Mouse (Mus musculus): ENCODE results near the gene Irak1. TPM values are rescaled to one million over a fixed set of nuclear protein-coding genes. Genes with fewer than 3 reads are reported as not detected.

Gene Irak1
- polyA plus RNA-seq (2016; fragmentation: Nextera tagmentation; extraction: Ambion mirVana): 65.0 and 66.6 TPM in 2 replicates

DNA sequence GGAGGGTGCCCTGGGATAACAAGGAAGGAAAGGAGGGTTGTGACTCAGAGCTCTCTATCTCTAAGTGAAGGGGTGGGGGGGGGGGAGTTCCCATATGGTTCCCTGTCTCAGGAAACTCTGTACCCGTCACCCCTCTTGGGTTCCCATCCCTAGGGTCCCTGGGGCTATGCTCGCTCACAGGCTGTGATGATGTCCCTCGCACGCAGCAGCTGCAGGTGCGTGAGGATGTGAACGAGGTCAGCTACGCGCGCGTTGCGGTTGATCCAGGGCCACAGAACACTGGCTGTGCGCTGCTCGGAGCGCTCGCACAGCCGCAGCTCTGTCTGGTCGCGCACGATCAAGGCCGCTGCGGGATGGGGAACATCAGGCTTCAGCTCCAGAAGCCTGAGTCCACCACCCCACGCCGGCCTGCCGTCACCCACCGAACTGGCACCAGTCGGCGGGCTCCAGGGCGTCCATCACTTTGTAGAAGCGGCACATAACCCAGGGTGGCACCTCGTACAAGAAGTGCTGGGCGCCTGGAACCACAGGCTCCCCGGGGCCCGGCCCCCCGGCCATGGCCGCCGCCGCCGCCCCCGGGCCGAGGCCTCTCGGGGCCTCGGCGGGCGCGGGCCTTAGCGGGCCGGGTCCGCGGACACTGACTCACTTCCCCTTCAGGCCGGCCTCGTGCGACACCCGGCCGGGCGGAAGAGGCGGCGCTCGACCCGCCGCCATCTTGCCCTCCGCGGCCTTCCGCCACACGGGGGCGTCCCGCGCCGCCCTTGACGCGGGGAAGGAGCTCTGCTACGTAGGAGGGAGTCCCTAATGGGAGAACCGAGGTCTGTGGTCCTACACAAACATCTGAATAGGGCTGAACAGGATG, at the start of gene Irak1:
Irak1 (minus strand) TSS at position 731 of the 862 bp plus-strand sequence.
- peaks cover 95% of the 10 kb centered on the region for H3K27me3 ChIP-seq (ENCODE audit: low read depth, poor library complexity, severe bottlenecking)
- H3K4me1 ChIP-seq: 0 out of 2 replicates have a peak, but pooled peaks cover 6% of the 10 kb centered on the region
- no peaks in the 10 kb centered on the region for H3K9me3 ChIP-seq (replicated peaks)
- WGBS: 16% methylated on average over 70 of the region's 72 CpGs
- peak within 1 kb of the TSS; percentile 95 for H3K27ac ChIP-seq
- peak within 1 kb of the TSS; percentile 66 for H3K4me3 ChIP-seq
- peak; percentile 81 for DNase-seq (ENCODE audit: low spot score)
- H3K36me3 ChIP-seq: peaks cover 38% of the 10 kb centered on the region

DNA sequence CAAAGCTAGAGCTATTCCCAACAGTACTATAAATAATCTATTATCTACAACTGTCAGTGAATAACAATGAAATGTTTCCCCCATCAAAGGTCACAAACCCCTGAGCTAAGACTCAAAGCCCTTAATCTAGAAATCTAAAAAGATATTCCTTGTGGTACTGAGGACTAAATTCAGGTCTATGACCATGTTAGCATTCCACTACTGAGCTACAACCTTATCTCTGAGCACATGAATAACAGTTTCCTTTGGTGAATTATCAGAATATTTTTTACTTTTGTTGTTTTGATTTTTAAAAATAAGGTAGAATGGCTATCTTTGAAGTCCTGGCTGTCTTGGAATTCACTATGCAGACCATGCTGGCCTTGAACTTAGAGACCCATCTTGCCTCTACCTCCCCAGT, 47.1 kb upstream of the Irak1 start:
- Histone ChIP-seq H3K4me3 (no peak overlapping the region), H3K36me3 (peaks cover 30% of the 10 kb centered on the region), H3K27ac (no peak overlapping the region), H3K4me1 (no peaks in the 10 kb centered on the region), H3K27me3 (ENCODE audit: low read depth, poor library complexity, severe bottlenecking) (peaks cover 18% of the 10 kb centered on the region; the same call in 1 of the 2 replicates), H3K9me3 (replicated peaks) (no peaks in the 10 kb centered on the region)
- no peak for DNase-seq (ENCODE audit: low spot score)

GRCm38 (mm10) chrX:74067891-74068290, 44.2 kb upstream of the Irak1 start:
- peaks cover 9% of the 10 kb centered on the region; the same call in 1 of the 2 replicates for H3K27me3 ChIP-seq (ENCODE audit: low read depth, poor library complexity, severe bottlenecking)
- no peak overlapping the region for H3K4me3 ChIP-seq
- no peaks in the 10 kb centered on the region for H3K4me1 ChIP-seq
- H3K27ac ChIP-seq: no peak overlapping the region
- H3K9me3 ChIP-seq (replicated peaks): no peaks in the 10 kb centered on the region
- WGBS: 94% methylated on average over 9 of the region's 9 CpGs
- no peak for DNase-seq (ENCODE audit: low spot score)
- peaks cover 9% of the 10 kb centered on the region for H3K36me3 ChIP-seq

- 96% methylated on average over 1 of the region's 1 CpGs for WGBS
- no peak for DNase-seq (ENCODE audit: low spot score)
Measured at GRCm38 (mm10) chrX:74045107-74045506, 21.4 kb upstream of the Irak1 start.

DNA sequence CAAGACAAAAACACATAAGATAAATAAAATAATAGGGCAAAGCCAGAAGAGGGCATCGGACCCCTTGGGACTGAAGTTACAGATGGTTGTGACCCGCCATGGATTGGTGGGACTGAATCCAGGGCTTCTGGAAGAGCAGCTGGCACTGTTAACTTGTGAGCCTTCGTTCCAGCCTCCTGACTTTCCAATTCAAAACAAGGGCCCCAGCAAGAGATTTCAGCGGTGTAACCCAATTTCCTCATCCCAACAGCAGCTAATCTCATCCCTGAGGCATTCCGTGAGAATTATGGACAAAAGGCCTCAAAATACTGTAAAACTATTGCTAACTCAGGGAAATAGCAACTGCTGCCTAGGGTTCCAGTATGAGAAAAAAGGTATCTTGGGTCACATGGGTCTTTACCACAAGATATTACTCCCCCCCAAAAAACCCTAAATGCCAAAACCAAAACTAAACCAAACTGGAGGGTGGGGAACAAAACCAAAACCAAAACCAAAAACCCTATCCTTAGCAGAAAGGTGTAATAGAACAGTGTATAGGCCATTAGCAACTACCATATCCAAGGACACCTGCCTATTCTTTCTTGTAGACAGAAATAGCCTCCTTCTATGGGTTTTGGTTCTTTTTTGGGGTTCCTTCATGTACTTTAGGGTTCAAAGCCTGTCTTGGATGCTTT, 14.1 kb upstream of the Irak1 start:
- no peaks in the 10 kb centered on the region for H3K9me3 ChIP-seq (replicated peaks)
- peaks cover 44% of the 10 kb centered on the region for H3K36me3 ChIP-seq
- no peaks in the 10 kb centered on the region for H3K4me1 ChIP-seq
- no peak overlapping the region for H3K27ac ChIP-seq
- H3K4me3 ChIP-seq: no peak overlapping the region
- peaks cover 80% of the 10 kb centered on the region for H3K27me3 ChIP-seq (ENCODE audit: low read depth, poor library complexity, severe bottlenecking)
- no peak for DNase-seq (ENCODE audit: low spot score)
- WGBS: 90% methylated on average over 5 of the region's 5 CpGs

More at GRCm38 (mm10) chrX:74045107-74045506, 21.4 kb upstream of the Irak1 start:
- no peak overlapping the region for H3K4me3 ChIP-seq
- H3K27ac ChIP-seq: no peak overlapping the region
- no peaks in the 10 kb centered on the region for H3K4me1 ChIP-seq
- H3K36me3 ChIP-seq: no peaks in the 10 kb centered on the region
- H3K27me3 ChIP-seq (ENCODE audit: low read depth, poor library complexity, severe bottlenecking): peaks cover 66% of the 10 kb centered on the region
- no peaks in the 10 kb centered on the region for H3K9me3 ChIP-seq (replicated peaks)

DNA sequence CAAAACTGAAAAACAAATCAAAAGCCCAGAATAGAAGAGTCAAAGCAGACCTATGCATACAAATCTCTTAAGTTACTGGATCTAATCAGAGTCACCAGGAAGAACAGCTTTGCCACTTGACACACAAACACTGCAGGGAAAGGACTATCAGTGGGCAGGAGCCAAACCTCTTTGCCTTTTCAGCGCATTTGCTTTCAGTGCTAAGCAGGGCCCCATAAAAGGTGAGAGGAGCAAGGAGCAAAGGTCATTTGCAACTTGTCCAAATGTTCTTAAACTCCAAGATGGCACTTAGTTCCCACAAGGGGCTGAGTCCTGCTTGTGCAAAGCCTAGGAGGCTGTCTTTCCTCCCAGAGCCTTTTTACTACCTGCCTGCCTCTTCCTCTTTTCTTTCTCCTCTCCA, 6.3 kb upstream of the Irak1 start:
- 73% methylated on average over 1 of the region's 1 CpGs for WGBS
- Histone ChIP-seq H3K27ac (no peak overlapping the region), H3K36me3 (peaks cover 23% of the 10 kb centered on the region), H3K9me3 (replicated peaks) (no peaks in the 10 kb centered on the region), H3K4me3 (no peak overlapping the region), H3K4me1 (no peaks in the 10 kb centered on the region), H3K27me3 (ENCODE audit: low read depth, poor library complexity, severe bottlenecking) (peaks cover 90% of the 10 kb centered on the region)
- no peak for DNase-seq (ENCODE audit: low spot score)

DNA sequence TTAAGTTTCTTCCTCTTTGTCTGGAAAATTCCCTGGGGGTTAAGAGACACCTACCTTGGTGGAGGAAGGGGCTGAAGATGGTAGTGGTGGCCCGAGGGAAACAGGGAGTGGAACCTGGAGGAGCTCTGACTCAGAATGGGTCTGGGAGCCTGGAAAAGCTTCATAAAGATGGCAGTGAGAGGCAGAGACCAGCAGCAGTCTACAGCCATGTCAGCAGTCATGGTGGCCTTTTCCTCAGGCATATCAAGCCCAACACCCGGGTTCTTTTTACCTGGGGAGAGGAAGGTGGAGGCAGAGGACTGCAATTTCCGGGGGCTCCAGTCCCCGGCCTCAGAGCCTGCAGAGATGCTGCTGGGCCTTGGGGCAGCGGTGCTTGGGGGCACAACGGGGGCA, 927 bp downstream of the Irak1 start:
- 46% methylated on average over 4 of the region's 6 CpGs for WGBS
- Histone ChIP-seq H3K4me3 (peak overlapping the region; percentile 66), H3K9me3 (replicated peaks) (no peaks in the 10 kb centered on the region), H3K27ac (peak overlapping the region; percentile 95), H3K4me1 (0 out of 2 replicates have a peak, but pooled peaks cover 6% of the 10 kb centered on the region), H3K27me3 (ENCODE audit: low read depth, poor library complexity, severe bottlenecking) (peaks cover 94% of the 10 kb centered on the region), H3K36me3 (peaks cover 44% of the 10 kb centered on the region)
- DNase-seq (ENCODE audit: low spot score): no peak

DNA sequence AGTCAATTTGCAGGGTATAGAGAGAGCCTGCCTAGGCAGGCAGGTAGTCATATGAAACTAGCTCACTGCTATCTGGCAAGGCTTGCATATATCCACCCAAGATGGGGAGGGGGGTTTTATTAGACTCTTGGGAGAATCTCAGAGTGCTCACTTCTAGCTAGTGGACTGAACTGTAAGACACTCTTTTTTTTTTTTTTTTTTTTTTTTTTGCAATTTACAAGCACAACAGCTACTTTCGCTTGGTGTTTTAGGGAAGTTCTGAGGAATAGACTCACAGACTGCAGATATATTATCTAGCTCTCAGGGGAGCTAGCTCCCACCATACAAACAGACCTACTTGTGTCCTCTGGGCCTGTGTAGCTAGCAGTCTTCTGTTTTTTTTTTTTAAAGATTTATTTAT, 9.1 kb downstream of the Irak1 start:
- no peaks in the 10 kb centered on the region for H3K4me1 ChIP-seq
- no peak overlapping the region for H3K27ac ChIP-seq
- peaks cover 37% of the 10 kb centered on the region for H3K36me3 ChIP-seq
- DNase-seq (ENCODE audit: low spot score): no peak
- no peaks in the 10 kb centered on the region for H3K9me3 ChIP-seq (replicated peaks)
- H3K27me3 ChIP-seq (ENCODE audit: low read depth, poor library complexity, severe bottlenecking): peaks cover 48% of the 10 kb centered on the region
- 100% methylated on average over 1 of the region's 1 CpGs for WGBS
- no peak overlapping the region for H3K4me3 ChIP-seq

- no peak overlapping the region for H3K27ac ChIP-seq
- H3K9me3 ChIP-seq (replicated peaks): no peaks in the 10 kb centered on the region
- no peaks in the 10 kb centered on the region for H3K36me3 ChIP-seq
- peaks cover 14% of the 10 kb centered on the region for H3K27me3 ChIP-seq (ENCODE audit: low read depth, poor library complexity, severe bottlenecking)
- WGBS: 47% methylated on average over 8 of the region's 8 CpGs
- no peak for DNase-seq (ENCODE audit: low spot score)
- H3K4me3 ChIP-seq: no peak overlapping the region
- H3K4me1 ChIP-seq: no peaks in the 10 kb centered on the region
Measured at GRCm38 (mm10) chrX:74008063-74008462, 15.7 kb downstream of the Irak1 start.

GRCm38 (mm10) chrX:74006401-74006800, 17.3 kb downstream of the Irak1 start:
- Histone ChIP-seq H3K36me3 (no peaks in the 10 kb centered on the region), H3K4me1 (no peaks in the 10 kb centered on the region), H3K27me3 (ENCODE audit: low read depth, poor library complexity, severe bottlenecking) (peaks cover 12% of the 10 kb centered on the region), H3K9me3 (replicated peaks) (no peaks in the 10 kb centered on the region), H3K27ac (no peak overlapping the region), H3K4me3 (no peak overlapping the region)
- no peak for DNase-seq (ENCODE audit: low spot score)
- 89% methylated on average over 21 of the region's 21 CpGs for WGBS

GRCm38 (mm10) chrX:74003644-74004043, 20.1 kb downstream of the Irak1 start:
- Histone ChIP-seq H3K4me3 (no peak overlapping the region), H3K27me3 (ENCODE audit: low read depth, poor library complexity, severe bottlenecking) (peaks cover 22% of the 10 kb centered on the region), H3K9me3 (replicated peaks) (no peaks in the 10 kb centered on the region), H3K27ac (no peak overlapping the region), H3K4me1 (peaks cover 8% of the 10 kb centered on the region; the same call in 1 of the 2 replicates), H3K36me3 (no peaks in the 10 kb centered on the region)
- 76% methylated on average over 2 of the region's 2 CpGs for WGBS
- no peak for DNase-seq (ENCODE audit: low spot score)

DNA sequence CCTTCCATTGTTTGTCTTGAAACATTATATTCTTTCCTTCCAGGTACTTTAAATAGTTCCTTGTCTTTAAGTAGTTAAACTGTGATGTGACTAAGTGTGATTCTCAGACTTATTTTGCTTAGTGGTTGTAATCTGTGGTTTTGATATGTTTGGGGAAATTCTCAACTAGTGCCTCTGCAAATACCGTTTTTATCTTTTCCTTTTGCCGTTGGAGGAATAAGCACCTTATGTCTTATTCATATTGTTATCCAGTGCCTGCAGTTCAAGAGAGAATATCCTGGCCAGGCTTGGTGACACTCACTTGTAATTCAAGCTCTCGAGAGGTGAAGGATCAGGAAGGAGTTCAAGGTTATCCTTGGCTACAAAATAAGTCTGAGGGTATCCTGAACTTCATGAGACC, 22.7 kb downstream of the Irak1 start:
- no peaks in the 10 kb centered on the region for H3K9me3 ChIP-seq (replicated peaks)
- WGBS: 91% methylated on average over 3 of the region's 3 CpGs

More for the DNA sequence above, 22.7 kb downstream of the Irak1 start:
- Histone ChIP-seq H3K36me3 (no peaks in the 10 kb centered on the region), H3K27ac (no peak overlapping the region), H3K27me3 (ENCODE audit: low read depth, poor library complexity, severe bottlenecking) (peaks cover 15% of the 10 kb centered on the region; the same call in 1 of the 2 replicates), H3K4me3 (no peak overlapping the region), H3K4me1 (peaks cover 8% of the 10 kb centered on the region; the same call in 1 of the 2 replicates)
- DNase-seq (ENCODE audit: low spot score): no peak

Measured in limb, embryonic 10.5 days (tissue).